Mouse (Mus musculus) heart, postnatal 0 days (tissue): ENCODE measurements at regions not wholly inside any gene's neighbourhood (a gene's known extent, or its start where the extent isn't known, plus 50 kb on each side); places are given as distances from the start of the nearest gene placed in this dataset.
A peak's percentile ranks its signal among the peaks of the same experiment; 100 is the strongest.

Source experiments
- ATAC-seq: fragments of 200-750 bp; cut with Nextera tagmentation; 2 replicates; pipeline ENCODE4 v1.8.0; 2017; ENCODE audit warnings: low read depth, moderate number of reproducible peaks, moderate library complexity; ENCODE audit not compliant: insufficient read depth
- DNase-seq: peaks from one replicate; pipeline ENCODE4 v3.0.0-alpha.2; 2016; ENCODE audit warnings: low spot score
- H3K27ac ChIP-seq: fragments of 300-500 bp; sonication (generic); 2 replicates; pipeline ENCODE4 v1.5.1; 2014; ENCODE audit warnings: low read depth, mild to moderate bottlenecking
- H3K27me3 ChIP-seq: fragments of 300-500 bp; sonication (generic); 2 replicates; pipeline ENCODE4 v1.6.1; 2014; ENCODE audit warnings: low read length, mixed read lengths; ENCODE audit not compliant: control insufficient read depth, insufficient read depth
- H3K36me3 ChIP-seq: fragments of 300-500 bp; sonication (generic); replicated peaks from 2 replicates; pipeline ENCODE4 v1.6.1; 2014; ENCODE audit warnings: low read length, mixed read lengths; ENCODE audit not compliant: control insufficient read depth, insufficient read depth
- H3K4me1 ChIP-seq: fragments of 300-500 bp; sonication (generic); 2 replicates; pipeline ENCODE4 v1.6.1; 2014; ENCODE audit warnings: antibody characterized with exemption; ENCODE audit not compliant: control insufficient read depth, insufficient read depth
- H3K4me2 ChIP-seq: fragments of 300-500 bp; sonication (generic); 2 replicates; pipeline ENCODE4 v1.6.1; 2014; ENCODE audit warnings: low read depth, mild to moderate bottlenecking, low read length, moderate library complexity
- H3K4me3 ChIP-seq: fragments of 300-500 bp; sonication (generic); 2 replicates; pipeline ENCODE4 v1.5.1; 2014; ENCODE audit warnings: low read depth, low read length
- H3K9ac ChIP-seq: fragments of 300-500 bp; sonication (generic); replicated peaks from 2 replicates; pipeline ENCODE4 v1.6.1; 2014; ENCODE audit warnings: low read depth, low read length, mixed read lengths
- H3K9me3 ChIP-seq: fragments of 300-500 bp; sonication (generic); replicated peaks from 2 replicates; pipeline ENCODE4 v1.6.1; 2016; ENCODE audit warnings: low read length; ENCODE audit not compliant: control insufficient read depth
- CTCF ChIP-seq: IDR thresholded peaks from 2 replicates; pipeline ENCODE4 v1.5.1; 2016; ENCODE audit warnings: antibody characterized with exemption, control low read depth, low read depth
- EP300 ChIP-seq: IDR thresholded peaks from 2 replicates; pipeline ENCODE4 v1.6.1; 2016; ENCODE audit warnings: antibody characterized with exemption, low read depth
- WGBS: fragments of 180-500 bp; shearing (Covaris S2); extraction: QIAGEN DNeasy Blood & Tissue Kit; methylation state at CpG from one replicate; pipeline ENCODE4 v1.1.7; 2014; 5-methylcytosine and 5-hydroxymethylcytosine counted together

DNA sequence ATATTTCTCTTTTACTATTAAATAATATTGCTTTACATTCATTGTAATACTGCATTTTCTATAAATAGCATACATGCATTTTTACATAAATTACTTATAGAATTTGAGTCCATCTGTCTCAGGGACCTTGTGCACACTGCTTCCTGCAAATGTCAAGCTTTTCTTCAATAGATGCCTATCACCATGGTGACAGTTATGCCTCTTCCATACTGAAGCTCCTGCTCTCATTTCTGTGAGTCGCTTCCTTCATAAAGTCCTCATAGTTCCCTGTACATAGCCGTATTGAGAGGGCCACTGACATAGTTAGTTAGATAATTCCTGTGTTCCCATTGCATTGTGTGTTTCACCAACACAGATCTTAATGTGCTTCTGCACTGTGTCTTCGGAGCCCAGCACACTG, 244.7 kb downstream of the Fam49a start:
- no peaks in the 10 kb centered on the region for H3K36me3 ChIP-seq
- 91% methylated on average over 3 of the region's 3 CpGs for WGBS

DNA sequence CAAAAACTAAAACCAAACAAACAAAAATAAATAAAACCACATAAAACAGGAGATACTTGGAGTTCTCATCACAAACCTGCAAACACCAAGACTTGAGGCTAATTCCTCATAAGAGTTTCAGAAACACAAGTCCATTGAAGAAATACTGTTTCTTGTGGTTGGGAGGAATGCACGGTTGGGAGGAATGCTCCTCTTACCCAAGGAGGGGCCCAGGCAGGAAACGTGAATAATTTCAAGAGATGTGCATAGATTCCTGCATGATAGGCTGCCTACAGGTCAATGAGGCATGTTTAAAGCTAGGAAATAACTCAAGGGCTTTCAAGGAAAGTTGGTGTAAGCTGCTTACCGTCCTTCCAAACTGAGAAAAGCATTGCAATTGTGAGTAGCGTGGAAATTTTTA, 243.7 kb downstream of the Fam49a start:
- H3K27ac ChIP-seq = no peak overlapping the region
- no peak overlapping the region for H3K4me3 ChIP-seq
- DNase-seq = no peak
- H3K4me2 ChIP-seq = no peak overlapping the region
- TF ChIP-seq CTCF = no peak
- no peak for TF ChIP-seq EP300
- ATAC-seq = no peak
- 0 out of 2 replicates have a peak, but pooled peaks cover 12% of the 10 kb centered on the region for H3K4me1 ChIP-seq
- H3K27me3 ChIP-seq = no peaks in the 10 kb centered on the region
- no peaks in the 10 kb centered on the region for H3K36me3 ChIP-seq
- no peak overlapping the region for H3K9ac ChIP-seq
- H3K9me3 ChIP-seq = no peaks in the 10 kb centered on the region
- 75% methylated on average over 4 of the region's 4 CpGs for WGBS

More for the DNA sequence above, 244.7 kb downstream of the Fam49a start:
- no peak overlapping the region for H3K4me3 ChIP-seq
- H3K27me3 ChIP-seq = no peaks in the 10 kb centered on the region
- no peaks in the 10 kb centered on the region for H3K9me3 ChIP-seq
- no peak overlapping the region for H3K9ac ChIP-seq
- H3K4me1 ChIP-seq = 0 out of 2 replicates have a peak, but pooled peaks cover 12% of the 10 kb centered on the region
- no peak for ATAC-seq
- no peak overlapping the region for H3K4me2 ChIP-seq
- TF ChIP-seq CTCF = no peak
- H3K27ac ChIP-seq = no peak overlapping the region
- no peak for DNase-seq

DNA sequence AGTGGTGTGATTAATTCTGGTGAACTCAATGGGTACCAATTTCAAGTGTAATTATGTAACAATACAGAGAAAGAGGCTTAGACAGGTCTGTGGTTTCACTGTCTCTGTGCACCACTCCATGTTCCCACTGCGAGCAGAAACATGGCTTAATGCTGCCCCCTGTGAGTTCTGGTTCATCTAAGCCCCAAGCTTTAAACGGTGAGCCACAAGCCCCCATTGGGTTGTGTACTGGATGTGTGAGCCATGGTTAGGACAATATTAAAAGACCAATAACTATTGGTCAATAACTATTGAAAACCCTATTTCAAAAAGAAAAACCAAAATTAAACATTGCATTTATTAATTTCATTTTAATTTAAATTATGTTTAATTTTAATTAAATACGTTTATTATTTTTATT, 238.0 kb downstream of the Fam49a start:
- no peak for ATAC-seq
- Histone ChIP-seq H3K4me2 (no peak overlapping the region), H3K9ac (no peak overlapping the region), H3K27me3 (no peaks in the 10 kb centered on the region), H3K27ac (no peak overlapping the region), H3K36me3 (no peaks in the 10 kb centered on the region), H3K9me3 (no peaks in the 10 kb centered on the region), H3K4me1 (peaks cover 15% of the 10 kb centered on the region), H3K4me3 (no peak overlapping the region)
- no peak for DNase-seq
- WGBS = 81% methylated on average over 3 of the region's 3 CpGs
- no peak for TF ChIP-seq EP300
- no peak for TF ChIP-seq CTCF

DNA sequence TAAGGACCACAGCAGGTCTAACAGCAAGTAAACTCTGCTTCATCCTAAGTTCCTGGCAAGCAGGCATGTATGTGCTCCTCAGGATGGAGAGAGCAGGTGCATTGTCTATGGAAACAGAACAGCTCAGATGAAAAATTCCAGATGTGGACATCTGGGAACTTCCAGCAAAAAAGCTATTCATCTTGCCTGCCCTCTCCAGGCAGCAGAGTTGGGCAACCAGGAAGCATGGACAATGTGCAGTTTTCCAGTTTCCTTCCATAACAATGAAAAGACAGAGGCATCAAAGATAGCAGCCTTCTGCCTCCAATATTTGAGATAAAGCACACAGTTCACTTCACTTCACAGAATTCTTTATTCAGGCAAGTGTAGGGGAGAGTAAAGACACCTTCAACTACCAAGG, 236.7 kb downstream of the Fam49a start:
- Histone ChIP-seq H3K9ac (no peak overlapping the region), H3K9me3 (no peaks in the 10 kb centered on the region), H3K36me3 (no peaks in the 10 kb centered on the region), H3K27ac (no peak overlapping the region), H3K4me2 (no peak overlapping the region), H3K4me1 (peaks cover 15% of the 10 kb centered on the region), H3K4me3 (no peak overlapping the region), H3K27me3 (no peaks in the 10 kb centered on the region)
- no peak for TF ChIP-seq CTCF
- TF ChIP-seq EP300 = no peak
- ATAC-seq = no peak
- no peak for DNase-seq

DNA sequence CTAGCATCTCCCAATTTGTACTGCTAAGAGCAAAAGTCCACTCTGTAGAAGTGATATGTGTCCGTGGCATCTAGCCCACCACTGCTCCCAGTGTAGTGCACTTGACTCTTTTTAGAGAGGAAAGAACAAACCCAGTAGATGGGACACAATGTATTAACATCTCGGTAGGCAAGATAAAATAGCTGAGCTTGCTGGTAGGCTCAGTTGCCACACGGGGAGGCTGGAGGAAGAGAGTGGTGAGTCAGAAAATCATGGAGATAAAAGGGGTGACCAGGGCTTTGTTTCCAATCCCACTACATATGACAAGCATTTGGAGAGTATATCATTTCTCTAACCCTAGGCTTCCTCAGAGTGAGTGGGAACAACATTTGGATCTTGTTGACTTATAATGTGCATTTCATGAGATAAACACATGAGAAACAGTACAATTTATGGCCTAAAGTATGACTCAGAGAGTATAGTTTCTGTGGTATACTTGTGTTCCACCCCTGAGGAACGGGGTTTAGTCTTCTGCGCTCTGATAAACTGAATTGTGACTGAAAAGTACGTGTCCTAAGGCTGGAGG, 235.4 kb downstream of the Fam49a start:
- Histone ChIP-seq H3K9me3 (no peaks in the 10 kb centered on the region), H3K4me3 (no peak overlapping the region), H3K4me2 (no peak overlapping the region), H3K27ac (peak overlapping the region; percentile 19; the same call in 1 of the 2 replicates), H3K27me3 (no peaks in the 10 kb centered on the region), H3K4me1 (peaks cover 15% of the 10 kb centered on the region), H3K9ac (no peak overlapping the region), H3K36me3 (no peaks in the 10 kb centered on the region)
- DNase-seq (no peak), ATAC-seq (peak; percentile 61)
- WGBS = 47% methylated on average over 6 of the region's 6 CpGs
- no peak for TF ChIP-seq CTCF

DNA sequence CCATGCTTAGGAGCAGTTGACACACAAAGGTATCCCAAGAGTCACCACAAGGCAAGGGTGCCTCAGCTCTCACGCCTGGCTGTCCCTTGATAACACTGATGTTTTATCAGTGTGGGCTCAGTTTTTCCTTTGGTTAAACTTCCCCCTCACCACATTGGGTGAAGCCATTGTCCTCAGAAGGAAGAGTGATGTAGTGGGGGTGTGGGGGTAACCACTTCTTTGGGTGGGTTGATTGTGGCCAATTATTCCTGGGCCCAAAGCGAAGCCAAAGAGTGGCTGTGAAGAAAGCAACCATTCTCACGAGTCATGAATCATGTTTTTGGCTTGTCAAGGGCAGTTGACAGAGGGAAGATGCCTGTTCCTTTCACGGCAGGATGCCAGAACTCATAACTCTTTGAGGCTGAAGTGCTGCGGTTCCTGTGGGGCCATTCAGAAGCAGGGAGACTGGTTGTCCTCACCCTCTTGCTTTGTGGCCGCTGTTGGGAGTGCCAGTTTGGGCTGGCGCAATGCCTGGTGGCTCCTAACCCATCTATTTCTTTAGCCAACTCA, 234.7 kb downstream of the Fam49a start:
- no peaks in the 10 kb centered on the region for H3K9me3 ChIP-seq
- TF ChIP-seq EP300 = no peak

More for the DNA sequence above, 234.7 kb downstream of the Fam49a start:
- 34% methylated on average over 7 of the region's 7 CpGs for WGBS
- Histone ChIP-seq H3K4me3 (no peak overlapping the region), H3K27me3 (no peaks in the 10 kb centered on the region), H3K4me2 (no peak overlapping the region), H3K4me1 (peaks cover 15% of the 10 kb centered on the region), H3K9ac (no peak overlapping the region), H3K27ac (peak overlapping the region; percentile 19; the same call in 1 of the 2 replicates), H3K36me3 (no peaks in the 10 kb centered on the region)
- peak; percentile 74 for DNase-seq
- ATAC-seq = peak; percentile 86
